Mouse (Mus musculus): Measurements from ENCODE around the gene Ccdc36.

The Ccdc36 gene

GRCm38 (mm10) chr9:108449860-108450259 is 21.6 kb upstream of the Ccdc36 start:
- DNase-seq (ENCODE audit: low read depth, low spot score), result peak; percentile 86

GRCm38 (mm10) chr9:108445125-108445524 is 16.8 kb upstream of the Ccdc36 start:
- DNase-seq (ENCODE audit: low read depth, low spot score), result no peak

DNA sequence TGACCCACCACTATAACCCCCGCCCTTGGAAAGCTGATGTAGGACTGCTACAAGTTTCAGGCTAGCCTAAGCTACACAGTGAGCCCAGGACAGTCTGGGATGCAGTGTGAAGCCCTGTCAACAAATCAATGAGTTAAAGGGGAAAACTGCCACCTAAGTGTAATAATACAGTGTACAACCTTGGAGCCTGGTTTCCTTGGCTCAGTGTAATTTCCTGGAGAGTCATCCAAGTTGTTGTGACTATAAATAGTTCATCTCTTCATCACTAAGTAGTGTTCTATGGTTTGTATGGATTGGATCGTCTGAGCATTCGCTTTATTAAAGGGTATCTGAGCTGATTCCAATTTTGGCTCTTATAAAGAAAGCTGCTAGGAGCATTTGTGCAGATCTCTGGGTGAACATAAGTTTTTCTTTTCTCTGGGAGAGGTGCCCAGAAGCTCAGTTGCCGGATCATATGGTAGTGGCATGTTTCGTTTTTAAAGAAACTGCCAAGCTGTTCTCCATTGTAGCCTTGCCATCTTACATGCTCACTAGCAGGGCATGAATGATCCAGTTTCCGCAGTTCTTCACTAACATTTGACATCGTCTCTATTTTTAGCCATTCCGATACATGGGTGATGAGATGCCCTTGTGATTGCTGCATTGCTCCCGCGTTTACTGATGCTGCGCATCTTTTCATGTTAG is 13.1 kb upstream of the Ccdc36 start:
- no peak for DNase-seq (ENCODE audit: low read depth, low spot score)

DNA sequence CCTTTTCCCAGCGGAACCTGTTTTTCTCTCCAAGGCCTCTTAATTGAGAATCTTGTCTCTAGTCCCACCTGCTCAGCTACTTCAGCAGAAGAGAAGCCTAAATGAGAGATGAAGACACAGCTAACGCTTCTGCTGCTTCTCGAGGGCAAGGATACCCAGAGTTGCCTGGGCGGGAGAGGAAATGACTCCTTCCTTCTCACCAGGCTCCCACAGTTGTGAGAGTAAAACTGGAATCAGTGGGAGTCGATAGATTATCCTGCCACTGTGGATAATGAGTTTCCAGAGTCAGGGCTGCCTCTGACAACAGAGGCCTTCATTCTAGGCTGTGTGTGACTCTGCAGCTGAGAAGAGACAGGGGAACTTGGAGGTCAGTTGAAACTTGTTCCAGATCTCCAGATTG is 12.2 kb upstream of the Ccdc36 start:
- no peak for DNase-seq (ENCODE audit: low read depth, low spot score)

GRCm38 (mm10) chr9:108439176-108439575 is 10.9 kb upstream of the Ccdc36 start:
- DNase-seq (ENCODE audit: low read depth, low spot score), result no peak

DNA sequence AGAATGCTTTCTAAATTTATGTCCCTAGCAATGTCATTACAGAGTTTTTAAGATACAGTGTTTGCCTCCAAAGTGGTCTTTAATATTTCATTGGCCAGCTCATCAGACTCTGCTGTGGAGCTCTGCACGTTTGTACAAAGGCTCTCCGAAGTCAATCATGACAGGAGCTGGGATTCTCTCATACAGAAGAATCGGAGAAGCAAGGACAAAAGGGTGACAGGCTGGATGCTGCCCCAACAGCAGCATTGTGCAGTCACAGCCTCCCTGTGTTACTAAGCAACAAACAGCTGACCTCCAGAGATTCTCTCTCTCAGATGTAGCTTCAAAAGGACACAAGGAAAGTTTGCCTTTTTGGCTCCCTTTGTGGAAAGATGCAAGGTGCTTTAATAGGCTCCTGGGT is 7.9 kb upstream of the Ccdc36 start, which contains the start of gene BC048562:
BC048562 (plus strand) TSS at position 301 of the 400 bp plus-strand sequence.
- no peak for DNase-seq (ENCODE audit: low read depth, low spot score)

- no peak for DNase-seq (ENCODE audit: low read depth, low spot score)
Measured at GRCm38 (mm10) chr9:108431431-108432067, 3.3 kb upstream of the Ccdc36 start.

DNA sequence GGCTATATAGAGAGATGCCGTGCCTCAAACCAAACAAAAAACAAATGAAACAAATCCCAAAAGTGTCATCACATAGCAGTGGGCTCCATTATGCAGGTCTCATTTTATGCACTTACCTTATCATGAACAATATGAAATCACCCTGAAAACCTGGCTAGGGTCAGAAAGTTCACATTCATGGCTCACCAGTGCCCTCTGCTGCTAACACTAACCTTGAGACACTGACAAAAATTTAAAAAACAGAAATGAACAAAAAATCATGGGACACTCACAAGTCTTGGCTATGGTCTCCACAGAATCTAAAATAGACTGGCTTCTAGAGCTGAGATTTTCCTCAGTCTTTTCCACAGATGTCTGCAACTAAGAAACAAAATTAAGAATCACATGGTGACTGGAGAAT is 16.1 kb downstream of the Ccdc36 start:
- DNase-seq (ENCODE audit: low read depth, low spot score), result no peak

GRCm38 (mm10) chr9:108411381-108411942 is 16.8 kb downstream of the Ccdc36 start:
- no peak for DNase-seq (ENCODE audit: low read depth, low spot score)

DNA sequence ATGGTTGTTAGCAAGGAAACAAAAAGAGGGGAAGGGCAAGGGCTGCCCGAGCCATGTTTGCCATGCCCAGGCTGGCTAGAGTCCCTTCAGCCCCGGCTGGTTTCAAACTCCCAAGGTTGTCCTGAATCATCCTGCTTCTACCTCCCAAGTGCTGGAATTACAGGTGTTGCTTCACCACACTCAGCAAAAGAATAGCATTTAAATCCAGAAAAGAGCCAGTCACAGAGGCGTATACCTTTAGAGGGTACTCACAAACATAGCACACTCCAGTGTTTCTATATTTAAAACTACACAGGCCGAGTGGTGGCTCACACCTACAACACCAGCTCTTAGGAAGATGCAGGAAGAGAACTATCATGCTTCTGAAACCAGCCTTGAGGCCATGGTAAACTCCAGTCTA is 18.7 kb downstream of the Ccdc36 start:
- DNase-seq (ENCODE audit: low read depth, low spot score), result no peak

DNA sequence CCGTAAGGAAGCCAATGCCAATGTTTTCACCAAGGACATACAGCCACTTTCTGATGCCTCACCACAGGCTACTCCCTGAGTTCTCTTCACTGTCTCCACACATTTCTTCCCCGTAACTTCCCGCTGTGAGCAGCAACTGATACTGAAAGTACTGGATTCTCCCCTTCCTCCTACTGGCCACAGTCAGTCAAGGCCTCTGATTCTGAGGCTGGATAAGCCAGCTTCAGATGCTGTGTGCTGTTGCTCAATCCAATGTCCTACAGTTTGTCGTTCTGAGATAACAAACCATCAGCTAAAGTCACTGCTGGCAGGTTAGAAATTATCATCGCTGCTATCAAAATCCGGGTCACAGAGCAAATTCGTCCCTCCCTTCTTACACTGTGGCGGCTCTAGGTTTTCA is 23.8 kb downstream of the Ccdc36 start:
- no peak for DNase-seq (ENCODE audit: low read depth, low spot score)

- DNase-seq (ENCODE audit: low read depth, low spot score), result no peak
Measured at GRCm38 (mm10) chr9:108403081-108403480, 25.2 kb downstream of the Ccdc36 start.

GRCm38 (mm10) chr9:108401186-108401960 is 26.9 kb downstream of the Ccdc36 start:
- DNase-seq (ENCODE audit: low read depth, low spot score), result no peak

- no peak for DNase-seq (ENCODE audit: low read depth, low spot score)
Measured at GRCm38 (mm10) chr9:108398324-108398723, 30.0 kb downstream of the Ccdc36 start.

DNA sequence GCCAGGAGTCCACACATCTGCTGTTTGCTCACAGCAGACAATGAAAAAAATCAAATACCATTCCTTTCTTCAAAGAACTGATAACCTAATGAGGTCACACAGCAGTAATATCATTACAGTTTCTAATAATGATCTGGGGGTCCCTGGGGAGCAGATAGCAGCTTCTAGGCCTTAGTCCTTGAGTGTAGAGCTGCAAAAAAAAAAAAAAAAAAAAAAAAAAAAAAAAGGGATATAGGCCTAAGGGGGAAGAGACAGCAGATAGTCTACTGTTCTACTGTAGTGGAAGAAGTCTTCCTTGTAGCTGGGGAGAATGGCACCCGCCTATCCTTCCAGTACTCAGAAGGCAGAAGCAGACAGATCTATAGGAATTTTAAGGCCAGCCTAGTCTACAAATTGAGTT is 32.9 kb downstream of the Ccdc36 start:
- DNase-seq (ENCODE audit: low read depth, low spot score), result no peak

GRCm38 (mm10) chr9:108394191-108394590 is 34.1 kb downstream of the Ccdc36 start:
- no peak for DNase-seq (ENCODE audit: low read depth, low spot score)

- no peak for DNase-seq (ENCODE audit: low read depth, low spot score)
Measured at GRCm38 (mm10) chr9:108392676-108393075, 35.6 kb downstream of the Ccdc36 start, which contains the start of gene 1700102P08Rik. TSS of gene 1700102P08Rik (plus strand) at chr9:108392805.

GRCm38 (mm10) chr9:108389220-108389619 is 39.1 kb downstream of the Ccdc36 start:
- DNase-seq (ENCODE audit: low read depth, low spot score), result no peak

DNA sequence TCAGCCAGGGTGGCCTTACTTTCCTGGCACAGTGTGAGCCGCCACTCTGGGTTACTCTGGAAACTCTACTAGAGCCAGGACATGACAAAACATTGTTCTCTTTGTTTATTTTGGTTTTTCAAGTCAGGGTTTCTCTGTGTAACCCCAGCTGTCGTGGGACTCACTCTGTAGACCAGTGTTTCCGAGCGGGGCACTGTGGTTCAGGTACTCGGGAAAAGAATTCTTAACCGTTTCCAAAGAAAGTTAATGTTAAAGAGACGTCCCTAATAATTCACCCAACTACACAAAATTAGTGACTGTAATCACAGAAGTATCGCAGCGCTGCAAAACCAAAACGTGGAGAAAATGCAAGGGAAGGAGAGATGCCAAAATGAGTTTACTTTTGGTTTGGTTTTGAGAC is 39.7 kb downstream of the Ccdc36 start:
- DNase-seq (ENCODE audit: low read depth, low spot score), result no peak

DNA sequence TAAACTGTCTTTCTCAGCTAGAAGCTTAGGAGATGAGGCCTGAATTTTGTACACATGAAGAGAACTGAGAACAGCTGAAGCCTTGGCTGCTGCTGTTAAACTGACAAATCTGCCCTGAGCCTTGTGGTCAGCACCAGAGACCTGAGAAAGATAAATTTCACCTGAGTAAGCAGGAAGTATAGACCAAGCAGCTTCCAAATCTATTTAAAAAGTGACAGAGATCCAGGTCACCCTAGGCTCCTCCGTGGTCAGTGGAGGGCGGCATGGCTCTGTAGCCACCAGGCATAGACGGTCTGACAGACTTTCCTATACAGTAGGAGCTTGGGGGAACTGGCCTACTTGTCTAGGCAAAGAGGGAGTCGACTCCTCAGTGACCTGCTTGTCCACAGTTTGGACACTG is 41.5 kb downstream of the Ccdc36 start:
- DNase-seq (ENCODE audit: low read depth, low spot score), result no peak

GRCm38 (mm10) chr9:108385006-108385405 is 43.3 kb downstream of the Ccdc36 start:
- no peak for DNase-seq (ENCODE audit: low read depth, low spot score)

DNA sequence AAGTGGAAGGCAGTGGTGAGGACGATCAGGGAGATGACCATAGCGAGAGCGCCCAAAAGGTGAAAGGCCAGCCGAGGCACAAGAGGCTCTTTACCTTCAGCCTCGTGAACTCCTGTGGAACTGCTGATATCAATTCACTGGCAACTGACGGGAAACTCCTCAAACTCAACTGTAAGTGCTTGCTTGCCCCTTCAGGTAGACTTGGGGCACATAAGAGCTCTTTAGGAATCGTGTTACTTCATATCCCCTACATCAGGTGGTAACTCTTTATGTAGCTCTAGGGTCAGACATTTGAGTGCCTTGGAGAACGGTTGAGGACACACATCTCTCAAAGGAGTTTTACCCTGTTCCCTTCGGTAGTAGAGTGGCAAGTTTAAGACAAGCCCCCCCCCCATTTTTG is 46.9 kb downstream of the Ccdc36 start:
- no peak for DNase-seq (ENCODE audit: low read depth, low spot score)
